16 mouse cellular contexts compared by ENCODE assay signal in genomic region chr16:42647762-42648161, GRCm38 (mm10).
"Had no signal": no experiment of that assay in that cellular context is flagged by ENCODE, and none has a peak within 500 bp of the region (broad histone marks: within the 10 kb centered on the region; RNA-seq: fewer than 3 reads in every experiment).

No protein-coding gene starts in this region.

- H3K27ac ChIP-seq: neural tube, embryonic 13.5 days; neural tube, embryonic 15.5 days; stomach, embryonic 15.5 days; stomach, postnatal 0 days had no signal

- H3K9ac ChIP-seq: neural tube, embryonic 13.5 days; neural tube, embryonic 15.5 days; stomach, embryonic 15.5 days had no signal

- H3K4me1 ChIP-seq: neural tube, embryonic 13.5 days; neural tube, embryonic 15.5 days; stomach, embryonic 15.5 days had no signal

- H3K4me3 ChIP-seq: neural tube, embryonic 13.5 days; neural tube, embryonic 15.5 days; stomach, embryonic 15.5 days had no signal

- H3K9me3 ChIP-seq: neural tube, embryonic 13.5 days; neural tube, embryonic 15.5 days; stomach, embryonic 15.5 days had no signal

- H3K27me3 ChIP-seq: neural tube, embryonic 13.5 days; neural tube, embryonic 15.5 days; stomach, embryonic 15.5 days had no signal

- DNase-seq: retina, postnatal 1 day; right cerebral cortex, adult 18-20 months; right cerebral cortex, postnatal 14 days; right cerebral cortex, postnatal 25 days; right cerebral cortex, postnatal 4 days; spleen, adult 18-20 months; thymus, adult 18-20 months; thymus, adult 2 months; thymus, postnatal 14 days; thymus, postnatal 25 days; thymus, postnatal 36 days; thymus, postnatal 4 days had no signal

- H3K4me2 ChIP-seq: neural tube, embryonic 13.5 days; neural tube, embryonic 15.5 days; stomach, embryonic 15.5 days had no signal

- H3K36me3 ChIP-seq: neural tube, embryonic 13.5 days; neural tube, embryonic 15.5 days; stomach, embryonic 15.5 days had no signal
